Mouse (Mus musculus): ENCODE measurements at regions not wholly inside any gene's neighbourhood (a gene's known extent, or its start where the extent isn't known, plus 50 kb on each side); places are given as distances from the start of the nearest gene placed in this dataset.

DNA sequence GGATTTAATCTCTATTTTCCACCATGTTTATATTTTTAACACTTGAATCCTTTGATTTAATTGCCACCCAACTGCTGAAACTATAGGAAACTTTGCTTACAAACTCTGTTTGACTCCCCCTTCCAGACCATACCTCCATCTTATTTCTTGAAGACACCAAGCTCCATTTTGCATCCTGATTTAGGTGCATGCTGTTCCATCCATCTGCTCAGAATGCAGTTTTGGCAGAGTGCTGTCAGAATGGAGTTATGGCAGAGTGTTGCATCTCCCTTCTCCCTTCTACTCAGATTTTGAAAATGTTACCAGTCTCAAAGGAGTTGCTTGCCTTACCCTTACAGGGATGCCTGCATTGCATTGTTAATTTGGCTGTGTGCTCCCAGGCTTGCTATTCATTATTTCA is 79.5 kb upstream of the Fam83b start:
- TF ChIP-seq CTCF (IDR thresholded peaks at IDR 0.05; ENCODE audit: extremely low read depth, insufficient read length, insufficient replicate concordance, low read depth, low read length), result no peak
- no peak for TF ChIP-seq POLR2A (IDR thresholded peaks at IDR 0.05; ENCODE audit: low read depth, low read length)

Measured in small intestine, adult 2 months (tissue).